Mouse (Mus musculus): ENCODE results near the gene 4933402D24Rik. TPM values are rescaled to one million over a fixed set of nuclear protein-coding genes. Genes with fewer than 3 reads are reported as not detected.

4933402D24Rik gene
- polyA plus RNA-seq, 1 experiment = not detected

DNA sequence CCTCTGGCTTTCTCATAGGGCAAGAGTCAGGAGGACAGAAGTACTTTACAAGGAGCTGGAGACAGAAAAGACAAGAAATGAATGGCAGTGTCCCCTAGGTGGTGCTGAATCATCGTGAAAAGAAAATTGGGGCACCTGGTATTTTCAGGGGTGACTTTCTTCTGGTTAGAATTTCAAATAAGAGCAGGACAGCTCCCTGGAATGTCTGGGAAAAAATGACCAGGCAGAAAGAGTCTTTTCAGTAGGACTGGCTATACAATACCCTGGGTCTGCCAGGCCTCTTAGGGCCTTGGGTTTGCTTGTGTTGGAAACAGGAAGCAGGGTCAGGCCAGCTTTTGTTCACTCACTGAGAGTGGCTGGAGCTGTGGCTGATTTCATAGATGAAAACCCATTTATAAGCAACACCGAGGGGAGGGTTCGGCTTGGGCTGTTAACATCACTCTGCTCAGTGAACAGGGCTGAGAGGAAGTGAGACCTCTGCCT, 5.8 kb downstream of the 4933402D24Rik start:
- H3K27me3 ChIP-seq (replicated peaks) = peaks cover 2% of the 10 kb centered on the region
- TF ChIP-seq GATA1 (IDR thresholded peaks at IDR 0.05; ENCODE audit: borderline replicate concordance, low read length) = no peak
- H3K4me1 ChIP-seq = peaks cover 12% of the 10 kb centered on the region
- H3K4me3 ChIP-seq (replicated peaks) = no peak overlapping the region
- H3K9me3 ChIP-seq = no peaks in the 10 kb centered on the region
- no peaks in the 10 kb centered on the region for H3K36me3 ChIP-seq (replicated peaks; ENCODE audit: low read length)

DNA sequence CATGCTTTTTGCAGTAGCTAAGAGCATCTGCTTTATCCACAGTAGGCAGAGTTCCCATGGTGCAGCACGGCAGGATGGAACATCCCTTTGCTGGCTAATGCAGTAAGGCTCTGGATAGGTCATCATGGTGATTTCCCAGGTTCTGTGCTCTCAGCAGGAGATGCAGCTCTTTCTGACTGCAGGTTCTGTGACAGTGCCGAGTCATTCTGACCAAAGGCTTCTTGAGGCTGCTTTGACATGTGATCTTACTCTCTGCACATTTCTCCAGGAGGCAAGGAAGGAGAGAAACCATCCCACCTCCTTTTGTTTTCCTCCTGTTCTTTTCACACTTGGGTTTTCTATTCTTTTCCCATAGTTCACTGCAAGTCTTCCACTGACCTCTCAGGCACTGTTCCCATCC, 13.1 kb downstream of the 4933402D24Rik start:
- Histone ChIP-seq H3K9me3 (no peaks in the 10 kb centered on the region), H3K27me3 (replicated peaks) (peaks cover 2% of the 10 kb centered on the region), H3K36me3 (replicated peaks; ENCODE audit: low read length) (peaks cover 20% of the 10 kb centered on the region), H3K4me1 (peaks cover 22% of the 10 kb centered on the region), H3K4me3 (replicated peaks) (peak overlapping the region; percentile 14)
- TF ChIP-seq GATA1 (IDR thresholded peaks at IDR 0.05; ENCODE audit: borderline replicate concordance, low read length) = no peak
- TF ChIP-seq FLI1 (IDR thresholded peaks at IDR 0.05; ENCODE audit: low read length) = no peak

DNA sequence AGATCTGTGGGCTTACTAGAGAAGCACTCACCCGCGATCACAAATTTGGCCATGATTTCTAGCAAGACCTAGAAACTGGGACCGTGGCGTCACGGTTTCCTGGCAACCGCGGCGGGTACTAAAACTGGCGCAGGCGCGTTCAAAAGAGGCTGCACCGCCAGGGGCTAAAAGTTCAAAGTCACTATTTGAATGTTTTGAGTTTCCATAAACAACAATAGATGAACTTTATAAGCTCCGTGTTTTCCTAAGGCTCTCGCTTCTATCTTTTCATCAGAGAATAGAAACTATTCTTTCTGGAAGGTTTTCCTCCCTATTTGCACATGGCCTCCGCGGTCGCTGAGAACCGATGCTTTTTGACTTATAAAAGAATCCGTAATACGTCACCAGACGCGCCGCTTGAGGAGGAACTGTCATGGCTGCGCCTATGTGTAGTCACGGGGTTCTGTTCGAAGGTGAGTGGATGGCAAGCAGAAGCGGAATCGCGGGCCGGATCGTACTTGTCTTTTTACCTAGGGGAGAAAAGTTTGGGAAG, 38.8 kb downstream of the 4933402D24Rik start, which contains the start of the genes Mdh1b and Fastkd2:
Gene Mdh1b (minus strand): TSS at position 79 of the 532 bp plus-strand sequence.
Gene Fastkd2 (plus strand): TSS at position 375 of the 532 bp plus-strand sequence.
- Histone ChIP-seq H3K9me3 (no peaks in the 10 kb centered on the region), H3K36me3 (replicated peaks; ENCODE audit: low read length) (no peaks in the 10 kb centered on the region), H3K27me3 (replicated peaks) (no peaks in the 10 kb centered on the region), H3K4me1 (peaks cover 23% of the 10 kb centered on the region), H3K4me3 (replicated peaks) (peak within 1 kb of the TSS; percentile 93)
- TF ChIP-seq FLI1 (IDR thresholded peaks at IDR 0.05; ENCODE audit: low read length) (no peak), GATA1 (IDR thresholded peaks at IDR 0.05; ENCODE audit: borderline replicate concordance, low read length) (no peak)

DNA sequence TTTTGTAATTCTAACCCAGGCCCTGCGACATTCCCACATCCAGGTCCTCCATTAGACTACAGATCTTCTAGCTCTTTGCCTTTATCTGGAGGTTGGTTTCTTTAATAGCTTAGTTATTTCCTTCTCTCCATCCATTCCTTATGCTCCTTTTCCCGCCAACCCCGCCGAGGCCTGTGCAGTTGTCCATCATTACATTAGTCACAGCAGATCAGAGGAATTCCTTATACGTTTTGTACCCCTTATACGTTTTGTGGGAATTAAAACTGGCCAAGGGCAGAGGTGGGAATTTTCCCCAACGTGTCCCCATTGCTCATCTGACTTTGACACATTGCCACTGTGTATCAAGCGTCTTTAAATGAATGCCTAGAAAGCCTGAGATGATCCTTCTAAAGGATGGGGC, 39.3 kb downstream of the 4933402D24Rik start:
- H3K4me1 ChIP-seq = peaks cover 23% of the 10 kb centered on the region
- peaks cover under 1% of the 10 kb centered on the region for H3K27me3 ChIP-seq (replicated peaks)
- H3K9me3 ChIP-seq = no peaks in the 10 kb centered on the region
- peak overlapping the region; percentile 93 for H3K4me3 ChIP-seq (replicated peaks)
- TF ChIP-seq GATA1 (IDR thresholded peaks at IDR 0.05; ENCODE audit: borderline replicate concordance, low read length) (no peak), FLI1 (IDR thresholded peaks at IDR 0.05; ENCODE audit: low read length) (no peak)
- no peaks in the 10 kb centered on the region for H3K36me3 ChIP-seq (replicated peaks; ENCODE audit: low read length)

DNA sequence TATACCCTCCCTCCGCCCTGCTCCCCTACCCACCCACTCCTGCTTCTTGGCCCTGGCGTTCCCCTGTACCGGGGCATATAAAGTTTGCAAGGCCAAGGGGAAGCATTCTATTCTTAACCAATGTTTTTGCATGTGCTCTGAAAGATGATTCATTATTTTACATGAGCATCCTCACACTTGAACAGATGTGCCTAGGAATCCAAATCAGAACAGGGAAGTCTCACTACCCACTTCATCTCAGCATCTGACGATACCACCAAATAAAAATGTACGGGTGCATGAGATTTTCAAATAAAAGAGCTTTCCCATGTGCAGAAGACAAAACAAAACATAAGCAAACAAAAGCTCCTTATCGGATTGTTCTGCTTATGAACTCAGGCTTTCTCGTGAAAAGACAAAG, 48.9 kb downstream of the 4933402D24Rik start:
- no peaks in the 10 kb centered on the region for H3K36me3 ChIP-seq (replicated peaks; ENCODE audit: low read length)
- peaks cover 4% of the 10 kb centered on the region; the same call in 1 of the 2 replicates for H3K9me3 ChIP-seq
- no peak for TF ChIP-seq FLI1 (IDR thresholded peaks at IDR 0.05; ENCODE audit: low read length)
- no peak for TF ChIP-seq GATA1 (IDR thresholded peaks at IDR 0.05; ENCODE audit: borderline replicate concordance, low read length)
- peaks cover 17% of the 10 kb centered on the region for H3K27me3 ChIP-seq (replicated peaks)
- H3K4me3 ChIP-seq (replicated peaks) = no peak overlapping the region
- H3K4me1 ChIP-seq = no peaks in the 10 kb centered on the region

DNA sequence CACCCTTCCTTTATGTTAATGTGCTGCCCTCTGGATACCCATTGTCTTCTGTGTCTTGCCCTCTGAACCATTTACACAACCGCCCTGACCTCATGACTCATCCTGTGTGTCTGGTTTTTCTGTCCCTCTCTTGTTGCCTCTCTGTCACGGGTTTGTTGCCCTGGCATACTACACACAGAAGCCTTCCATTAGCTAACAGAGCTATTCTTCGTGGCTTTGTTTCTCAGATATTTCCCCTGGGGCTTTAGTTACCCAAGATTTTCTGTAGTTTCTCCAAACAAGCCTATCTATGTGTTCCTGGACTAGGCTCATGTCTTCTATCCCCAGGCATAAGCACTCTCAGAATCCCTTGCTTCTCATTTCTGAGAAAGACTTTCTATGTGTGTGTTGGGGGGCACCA, 60.2 kb downstream of the 4933402D24Rik start:
- H3K4me3 ChIP-seq (replicated peaks) = no peak overlapping the region
- no peaks in the 10 kb centered on the region for H3K4me1 ChIP-seq
- H3K27me3 ChIP-seq (replicated peaks) = no peaks in the 10 kb centered on the region
- H3K9me3 ChIP-seq = peaks cover 5% of the 10 kb centered on the region; the same call in 1 of the 2 replicates
- H3K36me3 ChIP-seq (replicated peaks; ENCODE audit: low read length) = no peaks in the 10 kb centered on the region
- no peak for TF ChIP-seq FLI1 (IDR thresholded peaks at IDR 0.05; ENCODE audit: low read length)
- no peak for TF ChIP-seq GATA1 (IDR thresholded peaks at IDR 0.05; ENCODE audit: borderline replicate concordance, low read length)

DNA sequence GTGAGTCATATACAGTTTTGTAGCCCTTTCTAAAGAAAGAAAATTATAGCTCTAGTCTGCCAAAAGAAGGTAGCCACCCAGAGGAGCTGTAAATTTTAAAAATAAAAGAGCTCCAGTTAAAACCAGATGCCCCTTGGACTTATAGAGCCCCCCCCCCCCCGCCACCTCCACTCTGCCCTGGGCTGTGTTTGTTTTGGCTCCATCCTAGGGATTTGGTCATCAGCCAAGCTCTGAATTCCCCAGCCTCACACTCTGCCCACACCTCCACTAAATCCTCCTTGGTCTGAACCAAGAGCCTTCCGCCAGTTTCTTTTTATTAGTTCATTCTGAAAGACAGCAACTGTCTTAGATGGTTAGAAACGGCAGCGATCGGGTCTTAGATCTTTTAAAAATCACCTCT, 63.3 kb downstream of the 4933402D24Rik start:
- Histone ChIP-seq H3K27me3 (replicated peaks) (no peaks in the 10 kb centered on the region), H3K9me3 (peaks cover 5% of the 10 kb centered on the region; the same call in 1 of the 2 replicates), H3K36me3 (replicated peaks; ENCODE audit: low read length) (no peaks in the 10 kb centered on the region), H3K4me3 (replicated peaks) (no peak overlapping the region), H3K4me1 (no peaks in the 10 kb centered on the region)
- no peak for TF ChIP-seq GATA1 (IDR thresholded peaks at IDR 0.05; ENCODE audit: borderline replicate concordance, low read length)
- no peak for TF ChIP-seq FLI1 (IDR thresholded peaks at IDR 0.05; ENCODE audit: low read length)

Other genes with a start within 250 kb of the 4933402D24Rik start
- not detected in 2 replicates for gene Gm39653, start 153.3 kb downstream of the 4933402D24Rik start, polyA plus RNA-seq (2012; ENCODE audit: insufficient read depth, low replicate concordance)
- not detected in 2 replicates for gene Dytn, start 82.3 kb downstream of the 4933402D24Rik start, polyA plus RNA-seq (2012; ENCODE audit: insufficient read depth, low replicate concordance)
- gene Mdh1b, start 38.9 kb downstream of the 4933402D24Rik start, polyA plus RNA-seq (2012; ENCODE audit: insufficient read depth, low replicate concordance) = not detected in 2 replicates
- gene Fastkd2, start 38.7 kb downstream of the 4933402D24Rik start, polyA plus RNA-seq (2012; ENCODE audit: insufficient read depth, low replicate concordance) = 0.51 TPM in 1 of 2 replicates, not detected in the other

Data from megakaryocyte, embryonic 14.5 days (primary cell).